Mouse (Mus musculus): Measurements from ENCODE around the gene Akap14.

- TF ChIP-seq CTCF (IDR thresholded peaks at IDR 0.05; ENCODE audit: low read depth, low read length) (no peak), POLR2A (IDR thresholded peaks at IDR 0.05; ENCODE audit: borderline replicate concordance, low read depth, low read length) (no peak)
These were observed 1.6 kb downstream of the Akap14 start for GRCm38 (mm10) chrX:37167085-37167484.
